Mouse (Mus musculus) testis, adult 2 months (tissue): ENCODE measurements at regions not wholly inside any gene's neighbourhood (a gene's known extent, or its start where the extent isn't known, plus 50 kb on each side); places are given as distances from the start of the nearest gene placed in this dataset.

Experiments
- CTCF ChIP-seq: fragments of 200-500 bp; IDR thresholded peaks from 2 replicates; pipeline ENCODE4 v1.5.1; 2012; ENCODE audit warnings: low read depth, mild to moderate bottlenecking, inconsistent platforms, low read length, moderate library complexity; ENCODE audit not compliant: control insufficient read depth, insufficient read depth, insufficient replicate concordance
- POLR2A ChIP-seq: fragments of 200-500 bp; IDR thresholded peaks from 2 replicates; pipeline ENCODE4 v1.6.1; 2012; ENCODE audit warnings: low read depth, mild to moderate bottlenecking, inconsistent platforms, low read length, moderate library complexity; ENCODE audit not compliant: control insufficient read depth

GRCm38 (mm10) chr6:100140581-100141114 lies 146.6 kb downstream of the Rybp start:
- no peak for TF ChIP-seq POLR2A
- TF ChIP-seq CTCF, result no peak
